Mouse (Mus musculus): ENCODE results near the gene Clec2i. TPM values are rescaled to one million over a fixed set of nuclear protein-coding genes. Genes with fewer than 3 reads are reported as not detected.
"Not testable (repeated sequence)": the region's sequence is repeated elsewhere in the genome, so short reads cannot be mapped to it uniquely, and the experiment has no call there.

Gene Clec2i
- total RNA-seq (2021) = under 1 TPM in 1 of 2 experiments, not detected in 1; 0.21 TPM
- long read RNA-seq, experiment 1 = 0 reads
- long read RNA-seq, experiment 2 = 0 reads

DNA sequence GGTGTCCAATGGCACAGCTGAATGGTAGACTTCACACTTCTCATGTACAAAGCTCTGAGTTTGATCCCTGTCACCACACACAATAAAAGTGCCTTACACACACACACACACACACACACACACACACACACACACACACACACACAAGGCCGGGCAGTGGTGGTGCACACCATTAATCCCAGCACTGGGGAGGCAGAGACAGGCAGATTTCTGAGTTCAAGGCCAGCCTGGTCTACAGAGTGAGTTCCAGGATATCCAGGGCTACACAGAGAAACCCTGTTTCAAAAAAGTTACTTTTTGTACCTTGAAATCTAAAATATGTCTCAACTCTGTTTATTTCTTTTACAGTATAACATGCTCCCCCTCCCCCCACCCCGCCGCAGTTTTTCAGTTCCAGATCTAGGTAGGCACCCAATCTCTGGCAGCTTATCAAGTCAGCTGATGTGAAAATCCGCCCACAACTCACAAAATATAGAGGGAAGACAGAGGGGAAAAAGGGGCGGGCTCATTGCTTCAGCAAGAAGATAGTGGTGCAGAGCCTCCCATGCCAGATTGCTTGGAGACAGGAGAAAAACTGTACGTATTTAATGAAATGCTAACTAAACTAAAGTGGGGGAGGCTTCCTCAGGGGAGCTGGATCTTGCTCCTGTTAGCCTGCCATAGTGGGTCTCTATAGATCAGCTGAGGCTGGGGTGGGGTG is at the start of gene Clec2i:
Gene Clec2i, plus strand, starts transcription at position 498 of the 700 bp plus-strand sequence.
- not testable (repeated sequence) for DNase-seq (ENCODE audit: low spot score in 2 of 2)

DNA sequence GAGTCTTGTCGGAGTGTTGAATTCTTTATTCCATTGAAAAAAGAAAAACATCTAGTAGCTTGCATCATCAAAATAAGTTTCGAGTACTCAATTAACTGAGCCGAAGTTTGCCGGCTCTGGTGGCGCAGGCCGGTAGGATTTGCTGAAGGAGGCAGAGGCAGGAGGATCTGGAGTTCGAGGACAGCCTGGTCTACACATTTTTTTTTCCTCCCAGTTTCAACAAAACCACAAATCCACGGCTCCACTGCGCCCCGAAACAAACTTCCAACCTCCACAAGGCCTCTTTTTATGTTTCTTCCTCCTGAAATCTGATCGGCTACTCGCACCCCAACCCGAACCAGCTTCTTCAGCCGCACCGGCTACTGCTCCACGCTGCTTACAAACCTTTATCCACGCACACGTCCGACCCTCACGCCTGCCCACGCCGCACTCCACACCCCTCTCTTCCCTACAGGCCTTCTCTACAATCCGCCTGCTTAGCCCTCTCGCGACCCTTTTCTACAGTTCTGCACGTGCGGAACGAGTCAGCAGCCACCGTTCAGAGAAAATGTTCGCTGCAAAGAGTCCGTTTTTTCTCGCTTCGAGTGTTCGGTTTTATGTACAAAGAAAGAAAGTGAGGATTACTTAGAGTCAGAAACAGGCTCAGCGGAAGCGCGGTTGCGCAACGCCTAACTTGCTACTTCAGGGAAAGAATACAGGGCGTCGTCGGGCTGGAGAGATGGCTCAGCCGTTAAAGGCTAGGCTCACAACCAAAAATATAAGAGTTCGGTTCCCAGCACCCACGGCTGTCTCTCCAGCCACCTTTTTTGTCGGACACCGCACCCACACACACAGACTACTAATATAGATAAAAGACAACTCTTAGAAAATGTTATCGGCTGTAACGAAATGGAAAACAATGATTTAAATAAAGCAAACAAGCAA is 48.8 kb upstream of the Clec2i start:
- peak; percentile 79 to 84 for DNase-seq (ENCODE audit: low spot score in 2 of 2)

DNA sequence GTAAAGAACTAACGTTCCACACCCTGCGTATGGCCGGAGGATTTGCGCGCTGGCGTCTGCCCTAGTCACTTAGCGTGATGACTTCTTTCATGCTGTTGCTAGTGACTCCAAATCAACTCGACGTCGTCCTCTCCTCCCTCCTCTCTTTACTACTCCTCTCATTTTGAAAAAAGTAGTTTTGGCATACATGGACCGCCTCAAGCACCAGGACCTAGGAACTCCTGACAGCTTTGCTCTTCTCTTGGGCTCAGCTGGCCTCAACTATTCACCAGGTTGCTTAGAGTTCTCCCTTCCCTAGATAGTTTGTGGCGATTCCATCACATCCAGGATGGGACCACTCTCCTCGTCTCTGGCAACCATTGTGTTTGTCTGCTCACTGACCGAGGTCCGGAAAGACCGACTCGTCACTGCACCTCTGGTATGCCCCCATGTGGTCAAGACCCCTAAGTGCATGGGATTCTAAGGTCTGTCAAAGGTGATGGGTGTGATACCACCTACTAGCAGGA is 48.1 kb upstream of the Clec2i start:
- DNase-seq (ENCODE audit: low spot score in 2 of 2) = peak; percentile 73 to 84

DNA sequence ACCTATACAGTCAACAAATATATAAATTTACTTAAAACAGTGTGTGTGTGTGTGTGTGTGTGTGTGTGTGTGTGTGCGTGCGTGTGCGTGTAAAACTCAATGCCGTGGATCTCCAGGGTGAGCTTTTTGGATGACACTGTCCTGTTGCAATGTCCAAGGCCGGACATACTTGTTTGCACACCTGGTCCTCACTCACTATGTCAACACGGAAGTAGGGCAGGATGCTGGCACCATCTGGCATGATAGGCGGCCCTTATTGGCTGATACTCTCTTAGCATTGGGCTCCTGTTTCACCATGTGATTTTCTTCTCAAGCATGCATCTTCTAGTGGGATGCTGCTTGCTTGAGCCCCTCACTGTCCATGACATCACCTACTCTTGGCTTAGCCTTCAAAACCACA is 47.5 kb upstream of the Clec2i start:
- DNase-seq (ENCODE audit: low spot score in 2 of 2) = no peak

DNA sequence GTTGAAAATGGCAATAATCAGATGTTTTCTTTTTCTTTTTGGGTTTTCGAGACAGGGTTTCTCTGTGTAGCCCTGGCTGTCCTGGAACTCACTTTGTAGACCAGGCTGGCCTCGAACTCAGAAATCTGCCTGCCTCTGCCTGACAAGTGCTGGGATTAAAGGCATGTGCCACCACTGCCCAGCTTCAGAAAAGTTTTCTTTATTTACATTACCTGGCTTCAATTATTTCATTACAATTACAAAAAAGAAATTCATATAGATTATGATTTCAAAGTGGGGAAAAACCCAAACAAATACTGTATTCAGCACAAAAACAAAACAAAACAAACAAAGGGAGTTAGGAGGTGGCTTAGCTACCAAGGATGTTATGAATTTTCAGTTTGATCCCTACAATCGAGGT is 46.7 kb upstream of the Clec2i start:
- DNase-seq (ENCODE audit: low spot score in 2 of 2) = not testable (repeated sequence)

DNA sequence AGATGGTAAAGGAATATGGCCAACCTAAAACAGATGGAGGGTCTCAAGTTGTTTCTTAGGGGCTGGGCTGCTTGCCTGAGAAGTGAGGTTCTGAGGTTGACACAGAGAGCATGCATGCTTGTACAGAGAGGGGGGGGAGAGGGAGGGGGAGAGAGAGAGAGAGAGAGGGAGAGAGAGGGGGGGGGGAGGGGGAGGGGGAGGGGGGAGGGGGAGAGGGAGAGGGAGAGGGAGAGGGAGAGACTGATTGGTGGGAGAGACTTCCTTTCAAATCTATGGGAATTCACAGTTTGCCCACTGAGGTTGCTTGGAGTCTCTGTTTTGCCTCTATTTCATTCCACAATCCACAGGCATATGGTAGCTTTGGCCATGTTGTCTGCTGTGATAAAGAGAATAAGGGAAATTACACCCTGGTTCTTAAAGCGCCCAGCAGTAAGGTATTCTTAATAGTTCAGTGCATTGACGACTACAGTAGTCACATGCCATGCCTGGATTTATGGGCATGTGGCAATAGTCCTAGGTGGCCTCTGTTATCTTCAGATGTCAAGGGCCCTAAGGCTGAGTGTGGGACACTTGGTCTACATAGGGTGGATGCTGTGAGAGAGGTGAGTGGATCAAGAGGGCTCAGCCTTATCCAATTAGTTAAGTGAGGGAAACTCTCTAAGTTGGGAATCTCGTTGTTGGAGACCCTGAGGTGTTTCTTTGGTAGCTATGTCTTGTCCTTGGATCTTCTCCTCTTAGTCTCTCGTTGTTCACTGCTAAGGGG is 45.9 kb upstream of the Clec2i start:
- DNase-seq (ENCODE audit: low spot score in 2 of 2) = no peak

DNA sequence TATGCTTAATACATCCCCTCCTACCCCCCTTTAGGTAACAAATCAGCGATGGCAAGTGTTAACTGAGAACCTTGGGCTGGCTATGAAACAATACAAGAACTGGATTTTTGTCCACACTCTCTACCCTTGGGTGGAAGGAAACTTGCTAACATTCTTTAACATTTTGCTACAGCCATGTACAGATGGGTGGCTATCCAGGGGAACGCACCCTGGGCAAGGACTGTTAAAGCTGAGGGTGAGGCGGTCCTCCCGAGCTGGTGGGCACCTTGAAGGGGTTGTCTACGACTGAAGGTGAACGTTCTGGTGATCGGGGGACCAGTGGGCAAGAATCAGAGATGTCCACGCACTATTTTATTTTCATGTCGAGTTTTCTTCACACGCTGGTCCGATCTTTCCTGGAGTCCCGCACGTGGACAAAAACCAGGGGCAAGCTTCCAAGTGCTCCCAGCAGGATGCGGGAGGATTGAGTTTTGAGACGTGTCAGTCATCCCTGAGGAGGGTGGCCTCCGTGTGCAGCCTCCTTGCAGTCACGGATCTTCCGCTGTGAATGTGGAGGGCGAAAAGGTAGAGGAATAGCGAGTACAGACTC is 44.9 kb upstream of the Clec2i start:
- DNase-seq (ENCODE audit: low spot score in 2 of 2) = no peak

DNA sequence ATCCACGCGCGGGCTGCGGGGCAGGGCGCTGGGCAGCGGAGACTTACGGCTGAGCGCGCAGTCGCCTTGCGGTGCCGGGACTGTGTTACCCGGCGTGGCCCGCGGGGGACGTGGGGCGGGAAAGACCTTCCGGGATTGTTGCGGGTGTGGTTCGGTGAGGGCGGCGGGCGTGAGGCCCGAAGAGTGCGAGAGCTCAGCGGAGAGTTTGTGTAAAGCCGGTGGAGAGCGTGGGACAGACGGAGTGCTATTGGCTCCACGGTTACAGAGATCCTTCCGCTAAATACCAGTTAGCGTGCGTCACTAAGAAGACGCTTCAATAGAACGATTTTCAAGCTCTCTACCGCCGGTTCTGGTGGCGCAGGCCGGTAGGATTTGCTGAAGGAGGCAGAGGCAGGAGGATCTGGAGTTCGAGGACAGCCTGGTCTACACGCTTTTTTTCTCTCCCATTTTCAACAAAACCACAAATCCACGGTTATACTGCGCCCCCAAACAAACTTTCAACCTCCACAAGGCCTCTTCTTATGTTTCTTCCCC is 44.4 kb upstream of the Clec2i start:
- DNase-seq (ENCODE audit: low spot score in 2 of 2) = peak; percentile 75 to 86

DNA sequence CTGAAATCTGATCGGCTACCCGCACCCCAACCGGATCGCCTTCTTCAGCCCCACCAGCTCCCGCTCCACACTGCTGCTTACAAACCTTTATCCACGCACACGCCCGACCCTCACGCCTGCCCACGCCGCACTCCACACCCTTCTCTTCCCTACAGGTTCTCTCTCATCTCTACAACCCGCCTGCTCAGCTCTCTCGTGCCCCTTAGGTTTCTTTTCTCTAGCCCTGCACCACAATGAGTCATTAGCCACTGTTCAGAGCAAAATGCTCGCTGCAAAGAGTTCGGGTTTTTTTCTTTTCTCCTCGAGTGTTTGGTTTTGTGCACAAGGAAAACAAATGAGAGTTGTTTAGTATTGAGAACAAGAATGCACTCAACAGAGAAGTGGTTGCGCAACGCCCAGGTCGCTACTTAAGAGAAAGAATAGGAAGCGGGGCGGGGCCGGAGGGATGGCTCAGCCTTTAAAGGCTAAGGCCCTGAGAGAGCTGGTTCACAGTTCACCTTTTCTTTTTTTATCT is 43.9 kb upstream of the Clec2i start:
- DNase-seq (ENCODE audit: low spot score in 2 of 2) = peak in 1 of 2 experiments; percentile 65

DNA sequence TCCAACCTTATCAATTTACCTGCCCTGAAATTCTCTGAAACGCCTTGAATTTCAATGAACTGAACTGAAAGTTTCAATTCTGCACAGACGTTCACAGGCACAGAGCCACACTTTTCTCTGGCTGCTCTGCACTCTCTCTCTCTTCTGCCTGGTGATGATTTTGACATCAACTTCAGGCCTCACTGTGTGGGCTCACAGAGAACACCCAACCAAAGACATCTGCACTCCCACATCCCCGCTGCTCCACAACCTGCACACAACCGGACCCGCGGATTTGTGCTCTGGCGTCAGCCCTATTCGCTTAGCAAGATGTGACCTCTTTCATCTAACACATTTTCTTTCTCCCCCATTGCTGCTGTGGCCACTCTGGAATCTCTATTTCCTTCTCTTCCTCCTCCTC is 43.3 kb upstream of the Clec2i start:
- no peak for DNase-seq (ENCODE audit: low spot score in 2 of 2)

DNA sequence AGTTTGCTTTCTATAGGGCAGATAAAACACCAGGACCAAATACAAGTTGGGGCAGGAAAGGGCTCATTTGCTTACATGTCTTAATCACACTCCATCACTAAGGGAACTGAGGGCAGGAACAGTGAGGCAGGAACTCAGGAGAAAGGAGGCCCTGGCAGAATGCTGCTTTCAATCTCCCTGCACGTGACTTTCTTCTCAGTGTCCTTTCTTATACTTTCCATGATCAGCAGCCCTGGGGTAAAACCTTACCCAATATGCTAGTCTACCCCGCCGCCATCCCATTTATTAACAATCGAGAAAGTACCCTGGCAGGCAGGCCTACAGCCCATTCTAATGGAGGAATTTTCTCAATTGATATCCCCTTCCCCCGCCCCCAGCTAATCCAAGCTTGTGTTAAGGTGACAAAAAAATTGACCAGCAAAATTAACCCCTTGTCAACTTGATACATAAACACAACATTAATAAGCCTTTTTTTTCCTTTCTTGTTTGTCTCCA is 42.8 kb upstream of the Clec2i start:
- DNase-seq (ENCODE audit: low spot score in 2 of 2) = no peak

DNA sequence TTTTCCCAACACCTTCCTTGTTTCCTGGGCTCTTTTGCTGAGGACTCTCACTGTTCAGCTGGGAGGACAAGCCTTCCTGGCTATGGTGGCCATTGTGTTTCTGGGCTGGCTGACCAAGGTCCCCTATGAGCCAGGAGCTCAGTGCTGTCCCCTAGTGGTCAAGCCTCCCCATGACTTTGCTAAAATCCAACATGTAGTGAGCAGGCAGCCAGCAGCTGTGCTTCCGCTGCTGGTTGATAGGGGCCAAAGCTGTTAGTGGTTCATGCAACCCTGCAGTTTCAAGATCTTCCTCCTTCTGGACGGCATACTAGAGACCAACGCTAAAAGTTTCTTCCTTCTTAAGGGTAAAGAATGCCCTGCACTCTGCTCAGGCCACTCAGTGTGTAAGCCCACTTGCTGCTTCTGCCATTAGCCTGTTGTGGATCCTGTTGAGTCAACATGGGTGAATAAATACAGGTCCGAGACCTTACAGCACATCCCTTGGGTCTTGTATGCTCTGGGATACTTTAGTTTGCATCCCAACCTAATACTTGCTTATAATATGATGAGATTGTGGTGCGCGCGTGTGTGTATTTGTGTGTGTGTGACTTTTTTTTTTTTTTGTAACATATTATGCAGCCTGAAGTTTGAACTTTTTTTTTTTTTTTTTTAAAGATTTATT is 41.9 kb upstream of the Clec2i start:
- DNase-seq (ENCODE audit: low spot score in 2 of 2) = peak; percentile 84 to 88

DNA sequence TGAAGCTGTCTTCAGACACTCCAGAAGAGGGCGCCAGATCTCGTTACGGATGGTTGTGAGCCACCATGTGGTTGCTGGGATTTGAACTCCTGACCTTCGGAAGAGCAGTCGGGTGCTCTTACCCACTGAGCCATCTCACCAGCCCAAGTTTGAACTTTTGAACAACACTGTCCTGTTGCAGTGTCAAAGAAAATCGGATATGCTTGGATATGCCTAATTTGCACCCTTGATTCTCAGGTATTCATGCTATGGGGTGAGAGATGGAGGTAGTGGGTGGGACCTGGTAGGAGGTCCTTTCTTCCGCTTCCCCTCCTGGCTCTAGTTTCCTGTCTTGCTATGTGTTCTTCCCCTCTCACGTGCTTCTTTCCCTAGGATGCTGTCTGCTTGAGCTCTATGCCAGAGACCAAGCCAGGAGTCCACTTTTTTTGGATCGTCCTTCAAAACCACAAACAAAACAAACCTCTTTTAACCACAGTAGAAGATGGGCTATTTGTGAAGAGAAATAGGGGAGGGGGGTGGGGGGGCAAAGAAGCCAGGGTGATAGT is 41.3 kb upstream of the Clec2i start:
- no peak for DNase-seq (ENCODE audit: low spot score in 2 of 2)

DNA sequence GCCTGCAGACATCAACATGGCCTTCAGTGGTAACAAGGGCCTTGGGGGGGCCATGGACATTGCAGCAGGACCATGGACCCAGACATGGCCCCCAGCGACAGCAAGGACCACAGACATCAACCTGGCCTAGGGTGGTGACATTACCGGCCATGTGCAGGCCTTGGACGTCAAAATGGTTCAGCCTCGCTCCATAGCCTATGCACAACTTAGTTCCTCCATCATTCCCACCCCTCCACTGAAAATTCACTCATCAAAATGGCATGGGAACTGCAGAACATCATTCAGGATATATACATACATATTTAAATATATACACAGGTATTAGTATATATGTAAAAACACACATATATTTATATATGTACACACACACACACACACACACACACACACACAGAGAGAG is 40.0 kb upstream of the Clec2i start:
- no peak for DNase-seq (ENCODE audit: low spot score in 2 of 2)

DNA sequence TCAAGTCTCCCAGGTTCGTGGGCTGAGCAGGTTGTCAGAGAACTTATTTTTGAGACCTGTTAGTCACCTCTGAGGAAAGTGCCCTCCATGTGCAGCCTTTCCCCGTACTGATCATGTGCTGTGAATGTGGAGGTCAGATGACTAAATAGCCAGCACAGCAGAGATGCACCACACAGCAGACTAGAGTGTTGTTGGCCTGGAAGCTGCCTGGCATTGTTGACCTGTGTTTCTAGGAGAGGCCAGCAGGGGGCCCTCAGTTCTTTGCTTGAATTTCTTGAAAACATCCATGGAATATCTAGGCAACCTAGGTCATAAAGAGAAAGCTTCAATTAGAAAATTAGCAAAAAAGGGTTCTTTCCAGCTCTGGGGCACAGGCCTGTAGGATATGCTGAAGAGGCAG is 37.5 kb upstream of the Clec2i start:
- DNase-seq (ENCODE audit: low spot score in 2 of 2) = peak in 1 of 2 experiments; percentile 51

DNA sequence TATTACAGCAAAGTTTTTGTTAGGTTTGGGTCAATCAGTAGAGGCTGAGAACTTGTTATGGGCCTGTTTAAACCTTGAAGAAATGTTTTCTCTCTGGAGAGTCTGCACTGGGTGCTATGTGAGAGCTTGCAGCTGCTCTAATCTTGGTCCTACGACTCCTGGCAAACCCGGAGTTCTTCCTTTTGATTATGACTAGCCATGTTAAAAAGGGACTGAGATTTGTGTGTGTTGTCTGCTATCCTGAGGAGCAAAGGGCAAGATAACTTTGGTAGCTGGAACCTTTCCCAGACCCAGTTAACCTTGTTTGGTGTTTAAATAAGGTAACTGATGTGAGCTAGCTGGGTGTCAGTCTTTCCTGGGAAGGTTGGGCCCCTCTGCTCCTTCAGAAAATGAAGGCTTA is 36.7 kb upstream of the Clec2i start:
- DNase-seq (ENCODE audit: low spot score in 2 of 2) = no peak

DNA sequence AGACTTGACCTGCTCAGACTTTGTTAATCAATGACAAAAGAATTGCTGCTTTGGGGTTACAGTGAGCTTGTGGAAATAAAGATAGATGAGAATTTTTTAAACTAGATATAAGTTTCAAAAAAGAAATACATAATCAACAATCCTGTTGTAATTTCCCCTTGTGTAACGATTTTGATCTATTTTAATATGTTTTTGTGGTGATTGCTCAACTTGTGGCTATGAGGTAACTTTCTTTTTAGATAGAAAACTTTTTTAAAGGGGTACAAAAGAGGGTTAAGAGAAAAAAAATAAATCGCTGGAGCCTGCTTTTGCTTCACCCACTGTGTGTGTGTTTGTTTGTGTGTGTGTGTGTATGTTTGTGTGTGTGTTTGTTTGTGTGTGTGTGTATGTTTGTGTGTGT is 36.2 kb upstream of the Clec2i start:
- DNase-seq (ENCODE audit: low spot score in 2 of 2) = no peak

DNA sequence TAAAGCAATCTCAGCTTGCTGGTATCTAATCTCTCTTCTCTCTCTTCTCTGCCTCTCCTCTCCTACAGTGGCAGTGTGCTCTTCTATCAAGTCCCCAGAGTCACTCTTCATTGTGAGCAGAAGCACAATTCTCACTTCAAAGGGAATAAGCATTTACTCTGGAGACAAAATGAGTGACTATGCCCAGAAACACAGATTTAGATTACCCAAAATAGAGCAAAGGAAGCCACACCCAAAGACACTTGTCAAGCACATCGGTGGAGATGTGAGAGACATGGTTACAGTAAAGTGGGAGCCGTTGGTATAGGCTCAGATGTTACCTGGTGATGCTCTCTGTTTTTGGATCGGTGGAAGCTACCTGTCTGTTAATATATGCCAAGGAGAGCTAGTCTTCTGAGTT is 34.6 kb upstream of the Clec2i start:
- no peak for DNase-seq (ENCODE audit: low spot score in 2 of 2)
